Mouse (Mus musculus): ENCODE results near the gene Phldb2. TPM values are rescaled to one million over a fixed set of nuclear protein-coding genes. Genes with fewer than 3 reads are reported as not detected.

Gene Phldb2
- polyA plus RNA-seq, 1 experiment from 2014 or later = 37.2 TPM

DNA sequence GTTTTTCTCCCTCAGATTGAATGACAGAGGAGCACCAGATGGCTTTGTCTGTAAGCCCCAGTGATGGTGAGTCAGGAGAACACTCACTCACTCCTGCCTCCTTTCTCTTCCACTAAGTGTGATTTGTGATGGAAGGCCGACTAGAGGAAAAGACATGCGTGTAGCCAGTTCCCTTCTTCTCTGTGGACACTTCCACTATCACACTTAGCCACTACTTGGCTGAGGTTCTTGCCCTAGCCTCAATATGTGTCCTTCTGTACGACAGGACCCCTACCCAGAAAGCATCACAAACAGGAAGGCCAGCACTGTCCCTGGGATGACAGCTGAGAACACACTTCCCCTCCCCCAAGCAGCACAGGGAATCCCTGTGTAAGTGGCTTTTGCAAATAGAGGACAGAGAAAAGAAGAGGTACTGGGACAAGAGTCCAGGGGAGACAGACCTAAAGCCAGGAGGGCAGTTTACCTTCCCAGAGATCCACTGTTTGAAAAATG is 230.9 kb downstream of the Phldb2 start:
- H3K4me1 ChIP-seq = peaks cover 14% of the 10 kb centered on the region
- no peak overlapping the region for H3K4me3 ChIP-seq
- H3K27me3 ChIP-seq (replicated peaks) = no peaks in the 10 kb centered on the region
- no peak overlapping the region for H3K4me2 ChIP-seq
- no peak for ATAC-seq (ENCODE audit: extremely low read depth, insufficient number of reproducible peaks, low FRiP score, low TSS enrichment)
- no peak overlapping the region for H3K27ac ChIP-seq (replicated peaks)
- 73% methylated on average over 3 of the region's 3 CpGs for WGBS
- H3K9ac ChIP-seq = no peak overlapping the region
- no peaks in the 10 kb centered on the region for H3K9me3 ChIP-seq
- H3K36me3 ChIP-seq = 0 out of 2 replicates have a peak, but pooled peaks cover 4% of the 10 kb centered on the region

DNA sequence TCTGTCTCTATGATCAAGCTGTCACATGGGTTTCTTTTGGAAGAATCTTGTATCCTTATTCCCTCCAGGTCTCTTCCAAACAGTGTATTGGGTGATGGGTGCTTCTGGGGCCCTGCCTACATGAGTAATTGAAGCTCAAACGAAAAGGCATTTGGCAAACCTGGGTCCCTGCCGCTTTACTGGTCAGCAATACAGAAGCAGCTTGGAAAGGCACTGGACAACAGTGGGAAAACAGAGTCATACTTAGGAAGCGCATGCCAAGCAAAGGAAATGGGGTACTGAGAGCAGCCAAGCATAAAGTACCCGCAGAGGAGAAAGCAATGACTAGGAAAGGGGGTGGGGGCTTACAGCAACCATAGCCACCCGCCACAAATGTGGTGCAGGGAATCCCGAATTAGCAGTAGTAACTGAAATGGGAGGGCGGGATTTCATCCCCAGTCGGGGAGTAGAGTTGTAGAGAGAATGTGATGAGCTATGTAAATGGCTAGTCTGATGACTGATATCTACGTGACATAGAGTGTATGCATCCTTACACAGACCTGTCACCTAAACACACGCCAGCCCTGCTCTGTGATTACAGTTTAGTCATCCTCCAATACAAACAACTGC is 233.3 kb downstream of the Phldb2 start:
- WGBS = 76% methylated on average over 10 of the region's 10 CpGs
- Histone ChIP-seq H3K27me3 (replicated peaks) (no peaks in the 10 kb centered on the region), H3K9ac (no peak overlapping the region), H3K9me3 (peaks cover 4% of the 10 kb centered on the region; the same call in 1 of the 2 replicates), H3K4me3 (no peak overlapping the region), H3K36me3 (peaks cover 7% of the 10 kb centered on the region; the same call in 1 of the 2 replicates), H3K4me1 (peaks cover 14% of the 10 kb centered on the region), H3K4me2 (no peak overlapping the region), H3K27ac (replicated peaks) (no peak overlapping the region)
- no peak for ATAC-seq (ENCODE audit: extremely low read depth, insufficient number of reproducible peaks, low FRiP score, low TSS enrichment)

DNA sequence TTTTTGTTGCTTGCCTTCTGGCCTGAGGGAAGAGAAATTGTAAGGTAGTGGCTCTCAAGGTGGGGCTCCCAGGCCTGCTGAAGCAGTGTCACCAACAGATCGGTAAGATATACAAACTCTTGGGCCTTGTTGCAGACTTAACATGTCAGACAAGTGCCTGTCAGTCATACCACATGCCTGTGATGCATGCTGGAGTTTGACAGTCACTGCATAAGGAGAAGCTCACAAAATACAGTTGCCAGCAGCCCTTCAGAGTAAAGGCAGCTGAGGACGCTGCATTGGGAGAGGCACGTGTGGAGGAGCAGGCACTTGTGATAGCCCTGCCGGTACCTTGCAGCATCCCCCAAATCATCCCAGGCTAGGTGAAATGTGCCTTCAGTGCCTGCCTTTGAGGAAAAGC is 235.1 kb downstream of the Phldb2 start:
- Histone ChIP-seq H3K4me2 (no peak overlapping the region), H3K4me1 (peaks cover under 1% of the 10 kb centered on the region; the same call in 1 of the 2 replicates), H3K27ac (replicated peaks) (no peak overlapping the region), H3K36me3 (peaks cover 7% of the 10 kb centered on the region; the same call in 1 of the 2 replicates), H3K9ac (no peak overlapping the region), H3K9me3 (peaks cover 4% of the 10 kb centered on the region; the same call in 1 of the 2 replicates), H3K27me3 (replicated peaks) (no peaks in the 10 kb centered on the region), H3K4me3 (no peak overlapping the region)
- WGBS = 82% methylated on average over 4 of the region's 4 CpGs
- ATAC-seq (ENCODE audit: extremely low read depth, insufficient number of reproducible peaks, low FRiP score, low TSS enrichment) = no peak

DNA sequence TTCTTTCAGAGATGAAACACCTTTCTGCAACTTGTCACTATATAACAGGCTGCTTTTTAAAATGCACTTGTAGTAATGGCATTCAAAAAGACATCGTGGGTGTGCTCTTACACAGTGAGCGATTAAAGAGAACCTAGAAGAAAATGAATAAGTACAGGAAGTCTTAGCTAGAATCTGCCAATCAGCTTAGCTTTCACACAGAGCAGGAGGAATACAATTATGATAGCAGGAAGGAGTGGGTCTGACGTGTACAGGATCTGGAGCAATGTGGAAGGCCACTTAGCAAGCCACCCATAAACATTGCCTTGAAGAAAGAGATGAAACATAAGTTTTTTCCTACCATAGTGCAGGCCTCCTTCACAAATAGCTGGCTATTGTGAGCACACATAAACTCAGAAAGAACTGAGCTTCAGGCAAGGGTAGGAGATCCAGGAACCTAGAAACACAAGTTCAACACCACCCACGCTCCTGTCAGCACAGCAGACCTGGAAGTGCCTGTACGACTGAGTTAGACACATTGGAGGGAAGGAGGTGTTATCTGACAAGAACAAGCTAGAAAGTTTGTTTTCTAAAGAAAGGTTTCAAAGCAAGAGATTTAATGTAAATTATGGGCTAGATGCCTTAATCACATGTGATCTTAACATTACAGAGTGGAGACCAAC is 238.8 kb downstream of the Phldb2 start:
- no peak overlapping the region for H3K9ac ChIP-seq
- H3K27ac ChIP-seq (replicated peaks) = no peak overlapping the region
- 71% methylated on average over 5 of the region's 5 CpGs for WGBS
- no peak overlapping the region for H3K4me3 ChIP-seq
- no peak for ATAC-seq (ENCODE audit: extremely low read depth, insufficient number of reproducible peaks, low FRiP score, low TSS enrichment)
- H3K4me2 ChIP-seq = no peak overlapping the region
- peaks cover 4% of the 10 kb centered on the region; the same call in 1 of the 2 replicates for H3K9me3 ChIP-seq
- H3K4me1 ChIP-seq = no peaks in the 10 kb centered on the region
- peaks cover 7% of the 10 kb centered on the region; the same call in 1 of the 2 replicates for H3K36me3 ChIP-seq
- H3K27me3 ChIP-seq (replicated peaks) = no peaks in the 10 kb centered on the region

DNA sequence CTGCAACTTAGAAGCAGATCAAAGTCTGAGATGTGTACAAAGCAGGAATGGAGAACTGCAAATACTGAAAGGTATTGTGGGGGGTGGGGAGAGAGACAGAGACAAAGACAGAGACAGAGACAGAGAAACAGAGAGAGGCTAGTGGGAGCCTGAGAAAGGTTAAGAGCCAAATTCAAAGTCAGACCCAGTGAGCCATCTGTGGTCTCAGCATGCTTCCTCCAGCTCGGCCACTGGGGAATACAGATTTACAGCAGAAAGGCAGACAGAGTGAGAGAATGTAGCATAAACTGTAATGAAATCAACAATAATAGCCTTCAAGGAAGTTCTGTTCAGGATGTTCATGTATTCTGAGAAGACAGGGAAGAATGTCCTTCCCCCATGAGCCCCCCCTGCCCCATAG is 239.5 kb downstream of the Phldb2 start:
- Histone ChIP-seq H3K9me3 (peaks cover 4% of the 10 kb centered on the region; the same call in 1 of the 2 replicates), H3K27me3 (replicated peaks) (no peaks in the 10 kb centered on the region), H3K4me3 (no peak overlapping the region), H3K9ac (no peak overlapping the region), H3K4me2 (no peak overlapping the region), H3K4me1 (no peaks in the 10 kb centered on the region), H3K36me3 (peaks cover 7% of the 10 kb centered on the region; the same call in 1 of the 2 replicates), H3K27ac (replicated peaks) (no peak overlapping the region)
- no peak for ATAC-seq (ENCODE audit: extremely low read depth, insufficient number of reproducible peaks, low FRiP score, low TSS enrichment)
- 54% methylated on average over 1 of the region's 1 CpGs for WGBS

DNA sequence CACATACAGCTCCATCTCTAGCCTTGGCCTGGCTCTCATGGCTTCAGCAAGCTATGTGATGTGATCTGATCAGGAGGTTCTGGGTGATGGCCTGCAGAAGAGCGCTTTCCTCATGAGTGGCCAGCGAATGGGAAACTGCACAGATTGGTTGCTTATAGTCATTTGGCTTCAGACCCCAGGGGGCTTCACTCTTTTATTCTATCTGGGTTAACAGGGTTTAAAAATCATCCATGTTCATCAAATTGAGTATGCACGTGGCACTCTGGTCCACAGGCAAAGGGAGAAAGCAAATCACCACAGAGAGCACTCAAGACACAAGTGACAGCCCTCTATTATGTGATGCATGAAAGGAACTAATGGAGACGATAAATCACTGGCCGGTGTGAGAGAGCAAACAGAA is 240.1 kb downstream of the Phldb2 start:
- Histone ChIP-seq H3K27me3 (replicated peaks) (no peaks in the 10 kb centered on the region), H3K9me3 (peaks cover 4% of the 10 kb centered on the region; the same call in 1 of the 2 replicates), H3K36me3 (peaks cover 3% of the 10 kb centered on the region; the same call in 1 of the 2 replicates), H3K4me1 (no peaks in the 10 kb centered on the region), H3K4me2 (no peak overlapping the region), H3K4me3 (no peak overlapping the region), H3K27ac (replicated peaks) (no peak overlapping the region), H3K9ac (no peak overlapping the region)
- 86% methylated on average over 5 of the region's 5 CpGs for WGBS
- ATAC-seq (ENCODE audit: extremely low read depth, insufficient number of reproducible peaks, low FRiP score, low TSS enrichment) = no peak

DNA sequence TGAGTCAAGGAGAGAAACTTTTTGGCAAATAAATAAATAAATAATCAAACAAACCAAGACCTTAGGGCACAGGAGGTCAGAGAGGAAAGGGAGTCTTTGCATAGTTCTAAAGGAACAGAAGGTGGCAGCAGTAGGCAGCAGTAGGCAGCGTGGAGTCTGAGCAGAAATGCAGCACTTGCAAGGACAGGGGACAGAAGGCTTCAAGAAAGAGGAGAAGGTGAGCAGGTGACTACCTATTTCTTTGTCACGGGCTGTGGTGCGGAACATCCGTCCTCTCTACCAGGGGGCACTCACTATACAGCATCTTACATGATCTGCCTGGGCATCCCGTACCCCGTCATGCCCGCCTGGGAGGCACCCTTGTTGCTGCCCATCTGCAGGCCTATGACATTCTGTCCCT is 242.1 kb downstream of the Phldb2 start:
- peaks cover 4% of the 10 kb centered on the region; the same call in 1 of the 2 replicates for H3K9me3 ChIP-seq
- no peak for ATAC-seq (ENCODE audit: extremely low read depth, insufficient number of reproducible peaks, low FRiP score, low TSS enrichment)
- 64% methylated on average over 7 of the region's 7 CpGs for WGBS
- no peak overlapping the region for H3K27ac ChIP-seq (replicated peaks)
- H3K4me2 ChIP-seq = no peak overlapping the region
- H3K4me1 ChIP-seq = no peaks in the 10 kb centered on the region
- H3K4me3 ChIP-seq = no peak overlapping the region
- H3K27me3 ChIP-seq (replicated peaks) = no peaks in the 10 kb centered on the region
- no peak overlapping the region for H3K9ac ChIP-seq
- H3K36me3 ChIP-seq = peaks cover under 1% of the 10 kb centered on the region; the same call in 1 of the 2 replicates

DNA sequence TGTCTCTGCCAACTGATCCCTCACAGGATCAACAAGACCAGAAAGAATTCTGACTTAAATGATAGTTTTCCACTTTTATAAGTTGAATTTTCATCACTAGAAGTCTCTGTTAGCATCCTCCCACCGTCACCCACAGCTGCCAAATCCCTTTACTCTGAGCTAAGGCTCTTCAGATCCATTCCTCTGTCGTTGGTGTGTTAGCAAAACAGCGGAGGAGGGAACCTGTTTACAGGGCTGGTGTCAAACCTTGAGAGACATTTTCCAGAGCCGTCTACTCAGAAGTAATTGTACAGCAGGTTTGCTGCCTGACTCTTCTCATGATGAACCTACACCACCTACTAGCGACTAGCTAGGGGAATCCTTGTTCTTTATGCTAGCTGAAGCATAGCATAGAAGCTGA is 254.1 kb downstream of the Phldb2 start:
- Histone ChIP-seq H3K4me1 (no peaks in the 10 kb centered on the region), H3K27me3 (replicated peaks) (no peaks in the 10 kb centered on the region), H3K36me3 (no peaks in the 10 kb centered on the region), H3K9me3 (no peaks in the 10 kb centered on the region), H3K4me3 (no peak overlapping the region), H3K9ac (no peak overlapping the region), H3K27ac (replicated peaks) (no peak overlapping the region), H3K4me2 (no peak overlapping the region)
- no peak for ATAC-seq (ENCODE audit: extremely low read depth, insufficient number of reproducible peaks, low FRiP score, low TSS enrichment)
- 44% methylated on average over 5 of the region's 5 CpGs for WGBS

DNA sequence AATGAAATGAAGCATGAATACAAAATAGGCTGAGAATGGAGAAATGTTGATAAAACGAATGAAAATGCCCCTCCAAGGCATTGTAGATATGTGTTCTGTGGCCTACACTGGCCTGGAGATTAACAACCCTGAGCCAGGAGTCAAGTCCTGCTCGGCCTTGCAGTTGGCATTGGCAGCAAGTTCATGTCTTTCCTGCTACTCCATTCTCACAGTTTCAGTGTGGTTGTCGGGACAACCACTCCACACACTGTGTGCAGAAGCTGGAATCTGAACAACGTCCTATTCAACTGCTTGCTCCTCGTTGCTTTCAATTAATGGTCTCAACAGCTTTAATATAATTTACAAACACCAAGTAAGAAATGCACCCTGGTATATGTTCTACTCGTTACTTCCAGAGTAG is 255.4 kb downstream of the Phldb2 start:
- Histone ChIP-seq H3K36me3 (no peaks in the 10 kb centered on the region), H3K9ac (no peak overlapping the region), H3K4me2 (no peak overlapping the region), H3K4me1 (no peaks in the 10 kb centered on the region), H3K4me3 (no peak overlapping the region), H3K27ac (replicated peaks) (no peak overlapping the region), H3K9me3 (no peaks in the 10 kb centered on the region), H3K27me3 (replicated peaks) (no peaks in the 10 kb centered on the region)
- ATAC-seq (ENCODE audit: extremely low read depth, insufficient number of reproducible peaks, low FRiP score, low TSS enrichment) = no peak
- 71% methylated on average over 6 of the region's 6 CpGs for WGBS

All from heart, embryonic 13.5 days (tissue).